Mouse (Mus musculus): Measurements from ENCODE around the gene Amer3. TPM values are rescaled to one million over a fixed set of nuclear protein-coding genes. Genes with fewer than 3 reads are reported as not detected.

The Amer3 gene
- not detected for polyA plus RNA-seq (2017; shearing (Covaris generic))

DNA sequence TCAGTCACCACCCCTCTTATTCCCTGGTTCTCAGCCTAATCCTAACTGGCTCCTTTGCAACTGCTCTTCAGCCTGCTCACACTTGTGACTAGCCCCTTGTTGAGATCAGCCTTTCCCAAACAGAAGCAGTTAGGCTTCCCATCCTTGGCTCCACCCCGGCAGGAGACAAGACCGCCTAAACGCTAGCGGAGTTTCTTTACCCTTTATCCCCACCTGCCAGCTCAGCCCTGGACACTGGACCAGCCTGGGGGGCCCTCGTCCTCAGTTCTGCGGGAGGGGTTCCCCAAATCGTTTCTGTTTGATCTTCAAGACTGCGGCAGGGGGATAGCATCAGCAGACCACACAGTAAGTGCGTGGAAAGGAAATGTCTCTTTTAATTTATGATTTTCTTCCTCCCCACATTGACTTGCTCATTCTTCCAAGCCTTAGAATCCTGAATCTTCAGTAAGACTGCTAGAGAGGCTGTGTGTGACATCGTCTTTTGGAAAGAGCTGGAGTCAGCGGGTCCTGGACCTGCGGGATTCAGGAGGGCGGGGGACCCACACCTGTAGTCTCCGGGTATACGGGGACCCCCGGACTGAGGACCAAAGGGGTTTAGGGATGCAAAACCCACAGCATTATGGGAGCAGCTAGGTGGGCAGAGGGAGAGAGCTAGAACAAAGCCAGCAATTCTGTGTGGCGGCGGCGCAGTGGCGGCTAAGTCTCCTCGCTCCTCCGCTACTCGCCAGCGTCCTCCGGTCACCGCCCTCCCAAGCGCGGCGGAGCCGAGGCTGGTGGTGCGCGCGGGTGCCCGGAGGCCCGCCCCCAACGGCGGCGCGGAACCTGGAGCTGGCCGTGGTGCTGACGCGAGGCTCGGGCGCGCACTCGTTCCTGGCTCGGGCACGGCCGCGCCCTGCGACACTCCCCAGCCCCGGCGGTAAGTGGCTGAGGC is at the start of gene Amer3:
Amer3 (plus strand) TSS at position 807 of the 931 bp plus-strand sequence.

DNA sequence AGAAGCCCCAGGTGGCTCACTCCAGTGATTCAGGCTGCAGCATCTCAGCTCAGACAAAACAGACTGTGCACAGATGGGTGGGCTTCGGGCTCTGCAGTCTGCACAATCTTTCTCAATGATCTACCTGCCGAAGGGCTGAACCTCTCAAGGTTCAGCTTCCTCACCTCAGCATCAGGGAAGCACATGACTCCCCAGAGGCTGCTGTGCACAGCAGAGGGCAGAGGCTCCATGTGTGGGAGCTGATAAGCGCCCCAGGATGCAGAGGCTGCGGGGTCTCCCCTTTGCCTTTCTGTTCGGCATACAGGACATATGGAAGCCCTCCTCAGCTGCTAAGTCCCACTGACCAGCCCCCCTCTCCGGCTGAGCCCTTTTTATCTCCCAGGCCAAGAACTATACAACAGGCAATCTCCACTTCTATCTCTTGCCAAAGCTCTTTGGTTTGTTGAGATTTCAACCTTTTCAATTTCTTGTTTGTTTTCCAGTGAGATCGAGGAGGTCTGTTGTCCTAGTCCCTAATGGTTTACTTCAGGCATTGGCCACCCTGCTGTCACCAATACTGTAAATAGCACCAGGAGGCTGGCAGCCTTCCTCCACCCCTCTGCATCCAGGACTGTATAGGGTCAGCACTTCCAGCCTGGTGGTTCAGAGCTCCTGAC is 44.3 kb upstream of the Amer3 start, which contains the start of gene Cfc1:
Cfc1 (plus strand) TSS at position 606 of the 656 bp plus-strand sequence.

DNA sequence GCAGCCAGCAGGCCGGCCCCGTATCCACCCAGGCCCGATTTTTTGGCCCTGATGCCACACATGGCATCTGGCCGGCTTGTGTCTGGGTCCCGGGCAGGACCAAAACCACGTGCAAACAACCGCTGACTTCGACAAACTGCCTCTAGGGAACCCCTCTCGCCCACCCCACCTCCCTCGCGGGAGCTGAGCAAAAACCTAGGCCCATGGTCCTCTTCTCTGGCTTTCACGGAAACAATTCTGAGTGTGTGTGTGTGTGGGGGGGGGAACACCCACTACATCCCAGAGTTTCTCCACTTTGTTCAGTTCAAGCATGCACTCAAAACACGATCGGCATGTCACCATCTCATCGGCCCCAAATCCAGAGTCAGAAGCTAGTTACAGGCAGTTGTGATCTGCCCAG is 18.6 kb upstream of the Amer3 start, which contains the start of gene Prss40:
Prss40 (minus strand) TSS at position 101 of the 400 bp plus-strand sequence.

Other genes with a start within 250 kb of the Amer3 start
- gene Ccdc115, start 140.0 kb upstream of the Amer3 start, polyA plus RNA-seq (2017; shearing (Covaris generic)), result 58.5 TPM
- 169 TPM for gene Imp4, start 139.8 kb upstream of the Amer3 start, polyA plus RNA-seq (2017; shearing (Covaris generic))
- gene Ptpn18, start 119.9 kb upstream of the Amer3 start, polyA plus RNA-seq (2017; shearing (Covaris generic)), result 282 TPM
- not detected for gene Prss39, start 81.2 kb upstream of the Amer3 start, polyA plus RNA-seq (2017; shearing (Covaris generic))
- not detected for gene Cfc1, start 44.0 kb upstream of the Amer3 start, polyA plus RNA-seq (2017; shearing (Covaris generic))
- gene Prss40, start 18.7 kb upstream of the Amer3 start, polyA plus RNA-seq (2017; shearing (Covaris generic)), result not detected